Mouse (Mus musculus) neural tube, embryonic 11.5 days (tissue): ENCODE measurements around the gene Tgif1. TPM values are rescaled to one million over a fixed set of nuclear protein-coding genes. Genes with fewer than 3 reads are reported as not detected.
"Not testable (repeated sequence)": the region's sequence is repeated elsewhere in the genome, so short reads cannot be mapped to it uniquely, and the experiment has no call there.

Source experiments
- ATAC-seq: fragments of 200-750 bp; cut with Nextera tagmentation; 2 replicates; pipeline ENCODE4 v1.8.0; 2017; ENCODE audit warnings: moderate number of reproducible peaks, mild to moderate bottlenecking, moderate TSS enrichment, moderate library complexity; ENCODE audit not compliant: insufficient read depth, low FRiP score, low TSS enrichment
- DNase-seq: peaks from one replicate; pipeline ENCODE4 v3.0.0-alpha.2; 2015; ENCODE audit warnings: low spot score
- H3K27ac ChIP-seq: fragments of 300-500 bp; sonication (generic); 2 replicates; pipeline ENCODE4 v1.5.1; 2014; ENCODE audit warnings: low read depth, mild to moderate bottlenecking, low read length
- H3K27me3 ChIP-seq: fragments of 300-500 bp; sonication (generic); 2 replicates; pipeline ENCODE4 v1.6.1; 2014; ENCODE audit warnings: mild to moderate bottlenecking, low read length, mixed read lengths; ENCODE audit not compliant: control insufficient read depth, insufficient read depth
- H3K36me3 ChIP-seq: fragments of 300-500 bp; sonication (generic); 2 replicates; pipeline ENCODE4 v1.6.1; 2014; ENCODE audit warnings: mild to moderate bottlenecking, low read length, moderate library complexity, mixed read lengths; ENCODE audit not compliant: control insufficient read depth, insufficient read depth
- H3K4me1 ChIP-seq: fragments of 300-500 bp; sonication (generic); 2 replicates; pipeline ENCODE4 v1.6.1; 2014; ENCODE audit warnings: low read length, mixed read lengths; ENCODE audit not compliant: control insufficient read depth, insufficient read depth
- H3K4me2 ChIP-seq: fragments of 300-500 bp; sonication (generic); 2 replicates; pipeline ENCODE4 v1.6.1; 2014; ENCODE audit warnings: low read depth, mild to moderate bottlenecking, moderate library complexity
- H3K4me3 ChIP-seq: fragments of 300-500 bp; sonication (generic); 2 replicates; pipeline ENCODE4 v1.5.1; 2014; ENCODE audit warnings: low read depth, low read length
- H3K9ac ChIP-seq: fragments of 300-500 bp; sonication (generic); 2 replicates; pipeline ENCODE4 v1.6.1; 2014; ENCODE audit warnings: mild to moderate bottlenecking, low read length
- H3K9me3 ChIP-seq: fragments of 300-500 bp; sonication (generic); 2 replicates; pipeline ENCODE4 v1.6.1; 2016; ENCODE audit warnings: low read length; ENCODE audit not compliant: control insufficient read depth
- WGBS: fragments of 180-500 bp; shearing (Covaris S2); extraction: QIAGEN DNeasy Blood & Tissue Kit; methylation state at CpG from one replicate; pipeline ENCODE4 v1.1.7; 2014; 5-methylcytosine and 5-hydroxymethylcytosine counted together
- polyA plus RNA-seq: library from polyadenylated mRNA; unstranded; fragments of >200 nt; fragmentation: Nextera tagmentation; extraction: Ambion mirVana; gene quantifications from 2 replicates; pipeline ENCODE4 v1.2.1, GENCODE M21; 2014

Gene Tgif1
- polyA plus RNA-seq, 1 experiment from 2014 or later, result 66.2 TPM

DNA sequence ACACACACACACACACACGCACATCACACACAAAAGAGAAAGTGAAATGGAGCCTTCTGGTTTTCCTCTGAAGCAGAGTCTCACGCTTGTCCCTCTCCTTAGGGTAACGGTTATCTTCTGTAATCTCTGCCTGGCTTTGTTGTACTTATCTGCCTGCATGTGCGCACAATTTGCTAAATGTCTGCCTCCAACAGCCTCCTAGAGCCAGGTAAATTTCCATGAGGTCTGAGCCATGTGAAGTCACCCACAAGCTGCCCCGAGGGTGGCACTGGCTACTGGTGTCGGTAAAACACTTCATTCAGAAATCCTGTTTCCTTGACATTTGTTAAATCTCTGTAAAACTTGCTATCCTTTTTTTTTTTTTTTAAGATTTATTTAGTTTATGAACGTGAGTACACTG lies 15.3 kb downstream of the Tgif1 start:
- 91% methylated on average over 7 of the region's 7 CpGs for WGBS
- DNase-seq (no peak), ATAC-seq (no peak)
- Histone ChIP-seq H3K27me3 (no peaks in the 10 kb centered on the region), H3K4me3 (no peak overlapping the region), H3K27ac (no peak overlapping the region), H3K4me1 (0 out of 2 replicates have a peak, but pooled peaks cover 2% of the 10 kb centered on the region), H3K36me3 (peaks cover 2% of the 10 kb centered on the region; the same call in 1 of the 2 replicates), H3K9ac (no peak overlapping the region), H3K9me3 (no peaks in the 10 kb centered on the region), H3K4me2 (no peak overlapping the region)

DNA sequence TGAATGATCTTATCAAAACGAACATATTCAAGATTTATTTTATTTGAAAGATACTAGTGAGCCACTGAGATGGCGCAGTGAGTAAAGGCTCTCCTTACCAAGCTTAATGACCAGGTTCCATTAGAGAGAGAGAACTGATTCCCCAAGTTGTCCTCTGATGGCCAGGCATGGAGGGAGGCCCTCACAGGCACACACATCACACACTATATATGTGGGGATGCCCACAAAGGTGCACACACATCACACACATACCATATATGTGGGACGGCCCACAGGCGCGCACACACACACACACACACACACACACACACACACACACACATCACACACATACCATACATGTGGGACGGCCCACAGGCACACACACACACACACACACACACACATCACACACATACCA lies 15.9 kb downstream of the Tgif1 start:
- not testable (repeated sequence) for H3K27ac ChIP-seq, H3K27me3 ChIP-seq, H3K4me3 ChIP-seq, H3K36me3 ChIP-seq, H3K4me2 ChIP-seq, H3K4me1 ChIP-seq, ATAC-seq, H3K9ac ChIP-seq, DNase-seq, H3K9me3 ChIP-seq
- WGBS, result 96% methylated on average over 6 of the region's 6 CpGs

DNA sequence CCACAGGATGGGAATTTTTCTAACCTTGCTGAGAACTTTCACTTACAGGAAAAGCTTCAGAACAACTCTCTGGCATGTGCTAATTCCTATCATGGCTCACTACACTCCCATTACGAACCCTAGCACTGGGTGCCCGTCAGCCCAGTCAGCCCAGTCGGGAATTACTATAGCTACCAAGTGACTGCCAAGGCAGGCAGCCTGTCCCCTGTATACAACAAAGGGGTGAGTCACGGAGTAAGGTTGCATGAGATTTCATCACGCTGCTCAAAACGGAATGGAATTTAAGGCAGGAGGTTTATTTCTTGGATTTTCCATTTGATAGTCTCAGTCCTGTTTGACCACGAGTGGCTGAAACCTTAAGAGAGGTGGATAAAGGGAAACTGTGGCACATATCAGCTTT lies 16.5 kb downstream of the Tgif1 start:
- H3K9ac ChIP-seq, result no peak overlapping the region
- H3K9me3 ChIP-seq, result no peaks in the 10 kb centered on the region
- ATAC-seq (no peak), DNase-seq (no peak)
- 64% methylated on average over 7 of the region's 7 CpGs for WGBS
- no peak overlapping the region for H3K27ac ChIP-seq
- H3K4me3 ChIP-seq, result no peak overlapping the region
- H3K4me2 ChIP-seq, result no peak overlapping the region
- peaks cover 2% of the 10 kb centered on the region; the same call in 1 of the 2 replicates for H3K36me3 ChIP-seq
- no peaks in the 10 kb centered on the region for H3K27me3 ChIP-seq
- 0 out of 2 replicates have a peak, but pooled peaks cover 2% of the 10 kb centered on the region for H3K4me1 ChIP-seq

DNA sequence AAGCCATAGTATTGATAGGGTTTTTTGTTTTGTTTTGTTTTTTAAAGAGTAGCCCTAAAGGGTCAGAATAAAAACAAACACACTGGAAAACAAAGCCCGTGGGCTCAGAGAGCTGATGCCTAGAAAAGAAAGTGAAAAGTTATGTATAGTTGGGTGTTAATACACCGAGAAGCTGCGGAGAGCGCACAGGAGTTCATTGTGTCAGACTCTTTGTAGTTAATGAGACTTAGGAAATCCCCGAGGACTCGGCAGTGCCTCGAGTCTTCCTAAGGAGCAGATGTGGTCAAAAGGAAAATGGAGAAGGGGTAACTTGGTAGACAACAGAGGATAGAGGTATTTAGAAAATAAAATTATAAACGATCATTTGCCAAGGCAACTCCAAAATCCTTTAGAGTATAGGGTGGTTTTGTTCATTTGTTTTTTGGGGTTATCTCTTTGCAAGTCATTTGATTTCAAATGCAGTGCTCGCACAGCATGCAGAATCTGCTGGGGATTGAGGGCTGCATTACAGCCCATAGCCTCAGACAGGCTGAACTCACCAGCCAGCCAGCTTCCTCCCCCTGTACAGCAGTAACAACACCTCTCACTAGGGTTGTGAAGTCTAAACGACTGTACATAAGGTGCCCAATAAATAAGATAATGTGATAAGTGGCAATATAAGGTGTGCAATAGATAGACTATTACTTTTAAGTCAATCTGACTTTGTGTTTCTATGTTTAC lies 18.1 kb downstream of the Tgif1 start:
- Histone ChIP-seq H3K36me3 (no peaks in the 10 kb centered on the region), H3K9me3 (no peaks in the 10 kb centered on the region), H3K4me3 (peak overlapping the region; percentile 27), H3K27ac (no peak overlapping the region), H3K4me1 (0 out of 2 replicates have a peak, but pooled peaks cover 2% of the 10 kb centered on the region), H3K27me3 (no peaks in the 10 kb centered on the region), H3K9ac (no peak overlapping the region), H3K4me2 (peak overlapping the region; percentile 58)
- 0 out of 2 replicates have a peak, but pooled peaks have one; percentile 21 for ATAC-seq
- no peak for DNase-seq
- WGBS, result 2% methylated on average over 10 of the region's 10 CpGs

DNA sequence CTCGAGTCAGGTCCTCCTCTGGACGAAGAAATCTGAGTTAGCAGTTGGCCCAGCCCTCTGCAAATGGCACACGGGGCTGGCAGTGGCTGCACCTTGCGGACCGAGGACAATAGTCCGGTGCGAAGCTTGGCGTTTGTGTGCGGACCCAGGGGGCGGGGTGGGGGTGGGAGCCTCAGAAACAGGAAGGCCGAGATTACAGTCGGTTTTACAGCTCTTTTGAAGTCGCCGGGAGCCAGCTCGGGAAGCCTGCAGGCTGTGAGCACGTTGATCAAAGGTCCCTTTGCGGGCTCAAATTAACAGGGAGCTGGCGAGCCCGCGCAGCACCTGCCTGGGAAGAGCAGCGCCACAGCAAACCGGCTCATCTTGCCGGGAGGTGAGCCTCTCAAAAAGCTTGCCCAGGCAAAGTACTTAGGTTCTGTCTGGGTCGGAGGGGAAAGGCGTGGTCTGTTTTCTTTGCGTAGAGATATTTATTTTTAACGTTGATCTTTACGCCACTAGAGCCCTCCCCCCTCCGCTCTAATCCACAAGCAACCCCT lies 18.8 kb downstream of the Tgif1 start:
- H3K9me3 ChIP-seq, result no peaks in the 10 kb centered on the region
- ATAC-seq, result peak; percentile 21; the same call in 1 of the 2 replicates
- H3K4me1 ChIP-seq, result 0 out of 2 replicates have a peak, but pooled peaks cover 2% of the 10 kb centered on the region
- 1% methylated on average over 29 of the region's 29 CpGs for WGBS
- H3K4me3 ChIP-seq, result peak overlapping the region; percentile 27
- no peaks in the 10 kb centered on the region for H3K27me3 ChIP-seq
- no peaks in the 10 kb centered on the region for H3K36me3 ChIP-seq
- peak; percentile 32 for DNase-seq
- H3K9ac ChIP-seq, result peak overlapping the region; percentile 33; the same call in 1 of the 2 replicates
- no peak overlapping the region for H3K27ac ChIP-seq
- H3K4me2 ChIP-seq, result peak overlapping the region; percentile 58

DNA sequence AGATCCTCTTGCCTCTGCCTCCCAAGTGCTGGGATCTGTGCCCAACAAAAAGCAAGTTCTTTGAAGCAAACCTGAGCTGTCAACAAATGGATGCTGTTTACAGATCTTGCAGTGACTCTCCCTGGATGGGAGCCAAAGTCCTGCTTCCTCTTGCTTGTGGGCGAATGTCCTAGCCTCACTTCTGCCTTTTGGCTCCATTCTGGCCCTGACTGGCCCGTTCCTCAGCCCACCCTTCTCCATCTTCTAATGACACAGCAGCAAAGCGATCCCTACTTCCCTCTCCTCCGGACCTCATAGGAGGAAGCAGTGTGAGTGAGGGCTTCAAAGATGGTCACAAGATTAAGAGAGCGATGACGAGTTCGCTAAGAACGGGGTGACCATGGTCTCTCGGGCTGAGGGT lies 20.8 kb downstream of the Tgif1 start:
- Histone ChIP-seq H3K4me2 (no peak overlapping the region), H3K27me3 (no peaks in the 10 kb centered on the region), H3K36me3 (no peaks in the 10 kb centered on the region), H3K4me3 (no peak overlapping the region), H3K9ac (no peak overlapping the region), H3K4me1 (0 out of 2 replicates have a peak, but pooled peaks cover 2% of the 10 kb centered on the region), H3K9me3 (no peaks in the 10 kb centered on the region), H3K27ac (no peak overlapping the region)
- no peak for DNase-seq
- ATAC-seq, result no peak
- 90% methylated on average over 9 of the region's 9 CpGs for WGBS

DNA sequence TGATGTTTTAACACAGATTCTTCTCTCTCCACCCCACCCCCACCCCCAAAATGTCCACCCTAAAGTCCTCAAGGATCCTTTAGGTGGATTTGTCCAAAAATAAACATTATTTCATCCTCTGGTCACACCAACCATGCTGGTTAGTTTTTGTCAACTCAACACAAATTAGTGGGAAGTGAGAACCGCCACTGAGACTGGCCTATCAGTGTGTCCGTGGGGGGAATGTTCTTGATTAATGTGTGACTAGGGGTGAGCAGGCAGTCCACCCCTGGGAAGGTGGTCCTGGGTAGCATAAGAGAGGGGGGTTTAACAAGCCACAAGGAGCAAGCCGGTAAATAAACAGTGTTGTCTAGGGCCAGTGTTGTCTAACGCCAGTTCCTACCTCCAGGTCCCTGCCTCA lies 21.8 kb downstream of the Tgif1 start:
- Histone ChIP-seq H3K27ac (no peak overlapping the region), H3K4me3 (no peak overlapping the region), H3K9me3 (no peaks in the 10 kb centered on the region), H3K27me3 (no peaks in the 10 kb centered on the region), H3K4me1 (0 out of 2 replicates have a peak, but pooled peaks cover 2% of the 10 kb centered on the region), H3K9ac (no peak overlapping the region), H3K36me3 (no peaks in the 10 kb centered on the region), H3K4me2 (no peak overlapping the region)
- no peak for ATAC-seq
- 72% methylated on average over 4 of the region's 4 CpGs for WGBS
- DNase-seq, result no peak

DNA sequence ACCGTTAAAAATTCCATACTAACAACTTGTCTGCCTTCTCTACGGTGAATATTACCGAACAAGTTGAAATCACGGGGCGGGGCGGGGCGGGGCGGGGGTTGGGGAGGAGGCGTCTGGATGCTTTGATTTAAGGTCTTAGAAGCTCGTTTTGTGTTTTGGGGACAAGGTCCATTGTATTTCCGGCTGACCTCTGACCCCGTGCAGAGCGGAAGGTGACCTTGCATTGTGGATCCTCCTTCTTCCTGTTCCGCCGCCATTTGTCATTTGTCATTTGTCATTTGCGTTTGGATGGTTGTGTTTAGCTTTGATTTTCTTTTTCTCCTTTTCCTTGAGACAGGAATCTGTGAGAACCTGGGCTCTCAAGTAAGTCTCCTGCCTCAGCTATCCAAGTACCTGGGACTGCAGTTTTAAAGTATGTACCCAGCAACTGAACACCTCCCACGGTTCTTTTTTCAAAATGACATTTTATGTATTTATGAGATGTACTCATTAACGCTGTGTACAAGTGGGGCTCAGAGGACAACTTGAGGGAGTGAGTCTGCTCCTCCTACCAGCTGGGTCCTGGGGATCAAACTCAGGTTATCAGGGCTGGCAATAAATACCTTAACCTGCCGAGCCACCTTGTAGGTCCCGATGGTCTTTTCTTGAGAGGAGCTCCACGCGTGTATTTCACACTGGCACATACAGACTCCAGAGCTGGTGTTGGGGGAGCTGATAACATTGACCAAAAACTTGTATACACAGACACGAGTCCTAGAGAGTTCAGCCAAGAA lies 23.2 kb downstream of the Tgif1 start:
- Histone ChIP-seq H3K4me3 (no peak overlapping the region), H3K36me3 (no peaks in the 10 kb centered on the region), H3K27ac (no peak overlapping the region), H3K9ac (no peak overlapping the region), H3K4me2 (no peak overlapping the region), H3K27me3 (no peaks in the 10 kb centered on the region), H3K9me3 (no peaks in the 10 kb centered on the region), H3K4me1 (0 out of 2 replicates have a peak, but pooled peaks cover under 1% of the 10 kb centered on the region)
- no peak for DNase-seq
- 76% methylated on average over 23 of the region's 23 CpGs for WGBS
- ATAC-seq, result no peak
